Mouse (Mus musculus) left cerebral cortex, adult 18-20 months (tissue): ENCODE data around the gene Lcor. TPM values are rescaled to one million over a fixed set of nuclear protein-coding genes. Genes with fewer than 3 reads are reported as not detected.

Source experiments
- DNase-seq, 2 experiments: peaks; one replicate each; pipeline ENCODE4 v3.0.0; 2021 to 2022; ENCODE audit warnings: low spot score in 2 of 2, mixed read lengths in 1 of 2
- total RNA-seq, 2 experiments: library from RNA; stranded (reverse); gene quantifications; 2 replicates each; pipeline ENCODE4 v1.2.3; 2021

Lcor gene
- total RNA-seq, 2 experiments from 2014 or later: 20.6 to 21.5 TPM

DNA sequence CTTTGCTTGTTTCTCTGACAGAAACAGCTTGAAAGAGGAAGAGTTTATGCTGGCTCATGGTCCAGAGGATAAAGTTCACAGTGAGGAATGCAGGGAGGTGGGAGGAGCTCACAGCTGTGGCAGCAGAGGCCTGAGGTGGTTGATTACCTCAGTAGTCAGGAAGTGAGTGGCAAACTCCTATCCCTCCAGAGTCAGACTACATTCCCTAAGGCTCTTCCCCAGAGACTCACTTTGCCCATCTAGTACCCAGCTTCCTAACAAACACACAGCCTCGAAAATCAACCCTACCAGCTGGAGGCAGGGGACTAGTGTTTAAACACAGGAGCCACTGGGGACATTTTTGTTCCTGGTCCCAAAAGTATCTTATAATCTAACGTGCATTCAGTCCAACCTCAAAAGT lies 7.5 kb upstream of the Lcor start:
- DNase-seq: no peak

DNA sequence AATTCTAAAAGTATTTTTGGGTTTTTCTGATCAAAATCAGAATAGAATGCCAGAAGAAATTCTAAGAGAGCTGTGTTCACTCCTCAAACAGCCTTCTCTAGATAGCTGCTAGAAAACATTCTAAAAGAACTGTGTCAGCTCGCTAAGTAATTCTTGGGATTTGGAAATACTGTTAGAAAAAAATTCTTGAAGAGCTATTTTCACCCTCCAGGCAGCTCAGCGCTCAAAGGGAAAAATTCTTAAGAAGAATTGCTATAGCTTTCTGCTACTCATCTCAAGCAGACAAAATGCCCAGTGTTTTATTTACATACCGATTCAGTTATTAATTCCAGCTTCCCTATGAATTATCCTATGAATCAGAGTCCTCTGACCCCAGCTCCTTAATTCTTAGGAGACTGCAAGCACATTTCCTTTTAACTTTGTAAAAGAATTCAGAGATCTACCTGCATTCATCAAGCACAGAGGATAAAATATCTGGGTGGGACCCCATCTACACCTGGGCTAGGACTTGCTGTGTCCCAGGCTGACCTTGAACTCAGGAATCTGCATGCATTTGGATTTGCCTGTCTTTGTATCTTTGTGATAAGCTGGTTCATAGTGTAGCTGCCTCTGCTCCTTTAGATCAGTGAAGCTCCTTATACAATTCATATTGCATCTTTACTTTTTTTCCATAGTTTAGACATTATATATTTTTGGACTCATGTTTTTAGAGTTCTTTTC lies 5.7 kb upstream of the Lcor start:
- no peak for DNase-seq

DNA sequence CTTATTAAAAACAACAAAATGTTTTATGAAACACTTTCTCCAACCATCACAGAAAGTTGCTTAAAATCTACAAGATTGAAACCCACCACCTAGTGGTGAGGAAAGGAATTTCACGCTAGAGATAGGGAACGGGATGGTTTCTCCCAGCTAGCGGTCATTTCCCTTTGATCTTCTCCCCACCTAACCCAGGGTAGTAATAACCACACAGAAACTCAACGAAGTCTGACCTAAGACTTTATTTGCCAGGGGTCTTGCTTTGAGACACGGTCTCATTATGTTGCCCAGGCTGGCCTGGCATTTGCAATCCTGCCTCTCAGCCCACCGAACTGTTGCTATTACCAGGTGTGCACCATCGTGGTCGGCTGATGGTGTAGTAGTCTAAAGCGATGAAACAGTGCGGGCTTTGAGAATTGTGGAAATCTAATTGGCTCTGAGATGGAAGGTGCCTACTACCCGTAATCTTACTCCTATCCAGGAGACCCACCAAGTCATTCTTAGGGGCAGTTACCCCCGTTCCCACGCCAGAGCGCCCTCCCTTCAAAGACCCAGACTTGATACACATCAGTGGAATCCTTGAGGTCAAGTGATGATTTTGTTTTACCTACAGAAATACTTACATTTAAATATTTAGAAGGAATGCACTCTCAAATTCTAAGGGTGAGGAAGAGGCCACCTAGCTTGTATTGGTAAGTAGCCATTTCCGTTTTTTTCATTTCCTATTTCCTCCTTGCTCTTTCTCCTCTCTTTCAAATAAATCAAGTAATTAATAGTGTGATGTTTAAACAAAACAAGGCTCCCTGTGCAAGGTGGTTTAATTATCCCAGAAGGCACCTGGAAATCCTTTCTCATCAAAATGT lies 1.2 kb upstream of the Lcor start:
- peak; percentile 18 to 34 for DNase-seq

DNA sequence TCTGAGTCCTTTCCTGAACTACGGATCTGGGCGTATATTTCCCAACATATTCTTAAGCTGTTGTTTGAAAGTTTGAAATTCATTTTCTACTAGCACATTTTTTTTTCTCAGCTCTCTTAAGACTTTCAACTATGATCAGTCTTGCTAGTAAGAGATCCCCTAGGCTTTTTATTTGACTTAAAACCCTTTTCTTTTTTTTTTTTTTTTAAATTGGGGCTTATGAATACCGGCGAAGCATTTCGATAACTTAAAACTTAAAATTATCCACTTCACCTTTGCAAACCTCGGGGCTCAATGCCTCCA lies 599 bp upstream of the Lcor start:
- no peak for DNase-seq

DNA sequence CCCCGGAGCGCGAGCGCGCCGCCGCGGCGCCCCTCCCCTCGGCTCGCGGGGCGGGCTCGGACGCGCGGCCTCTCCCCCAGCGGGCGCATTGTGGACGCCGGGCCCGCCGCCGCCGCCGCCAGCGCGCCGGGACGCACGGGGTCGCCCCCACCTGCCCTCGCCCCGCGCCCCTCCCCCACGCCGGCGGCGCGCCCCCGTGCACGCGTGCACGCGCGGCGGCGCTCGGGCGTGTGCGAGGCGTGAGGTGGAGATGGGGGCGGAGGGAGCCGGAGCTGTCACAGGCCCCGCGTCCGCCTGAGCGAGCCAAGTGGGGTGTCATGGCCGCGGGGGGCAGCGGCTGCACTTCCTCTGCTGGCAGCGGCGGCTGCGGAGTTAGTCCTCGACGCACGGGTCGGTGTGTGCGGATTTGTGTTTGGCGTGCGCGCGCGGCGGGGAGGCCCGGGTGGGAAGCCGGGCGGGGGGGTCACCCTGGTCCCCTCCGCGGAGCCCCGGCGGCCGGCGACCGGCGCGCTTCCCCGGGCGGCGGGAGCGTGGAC lies 540 bp downstream of the Lcor start:
- DNase-seq: peak; percentile 54 to 60

DNA sequence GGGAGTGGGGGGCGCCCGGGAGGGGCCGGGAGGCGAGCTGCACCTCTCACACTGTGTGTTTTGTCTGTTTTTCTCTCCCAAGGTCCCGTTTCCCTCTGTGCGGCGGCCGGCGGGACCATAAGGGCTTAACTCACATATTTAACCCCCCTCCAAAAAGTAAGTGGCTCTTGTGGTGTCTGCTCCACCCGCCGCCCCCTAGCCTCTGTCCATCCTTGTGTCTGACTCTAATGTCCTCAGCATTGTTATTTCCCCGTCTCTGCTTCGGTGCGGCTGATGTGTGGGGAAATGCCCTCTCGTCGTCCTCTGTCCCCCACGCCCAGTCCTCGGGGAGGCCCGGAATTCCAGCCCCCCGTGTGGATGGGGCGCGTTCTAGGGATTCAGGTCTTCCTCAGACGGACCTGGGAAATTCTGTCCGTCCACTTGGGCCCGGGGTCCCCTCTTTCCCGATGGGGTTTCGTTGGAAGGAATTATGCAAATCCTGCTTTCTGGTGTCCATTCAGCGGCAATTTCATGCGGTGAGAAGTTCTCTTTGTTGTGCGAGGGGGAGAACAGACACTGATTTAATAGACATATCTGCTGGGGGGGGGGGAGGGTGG lies 1.1 kb downstream of the Lcor start:
- DNase-seq: peak in 1 of 2 experiments; percentile 18

DNA sequence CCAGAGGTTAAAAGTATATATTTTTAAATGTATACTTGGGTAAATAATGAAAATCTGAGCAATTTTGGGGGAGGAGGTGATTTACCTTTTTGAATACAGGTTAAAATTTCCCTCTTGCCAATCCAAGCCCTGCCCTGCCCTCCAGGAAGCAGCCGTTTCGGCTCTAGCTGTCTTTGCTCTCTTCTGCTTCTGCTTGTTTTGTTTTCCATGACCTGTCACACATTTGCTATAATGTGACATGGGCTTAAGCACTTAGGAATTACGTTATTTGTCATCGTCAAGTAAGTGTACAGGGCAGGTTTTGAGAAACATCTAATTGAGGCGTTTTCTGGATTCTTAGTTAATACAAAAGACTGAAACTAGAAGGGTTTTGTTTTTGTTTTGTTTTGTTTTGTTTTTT lies 1.9 kb downstream of the Lcor start:
- no peak for DNase-seq

DNA sequence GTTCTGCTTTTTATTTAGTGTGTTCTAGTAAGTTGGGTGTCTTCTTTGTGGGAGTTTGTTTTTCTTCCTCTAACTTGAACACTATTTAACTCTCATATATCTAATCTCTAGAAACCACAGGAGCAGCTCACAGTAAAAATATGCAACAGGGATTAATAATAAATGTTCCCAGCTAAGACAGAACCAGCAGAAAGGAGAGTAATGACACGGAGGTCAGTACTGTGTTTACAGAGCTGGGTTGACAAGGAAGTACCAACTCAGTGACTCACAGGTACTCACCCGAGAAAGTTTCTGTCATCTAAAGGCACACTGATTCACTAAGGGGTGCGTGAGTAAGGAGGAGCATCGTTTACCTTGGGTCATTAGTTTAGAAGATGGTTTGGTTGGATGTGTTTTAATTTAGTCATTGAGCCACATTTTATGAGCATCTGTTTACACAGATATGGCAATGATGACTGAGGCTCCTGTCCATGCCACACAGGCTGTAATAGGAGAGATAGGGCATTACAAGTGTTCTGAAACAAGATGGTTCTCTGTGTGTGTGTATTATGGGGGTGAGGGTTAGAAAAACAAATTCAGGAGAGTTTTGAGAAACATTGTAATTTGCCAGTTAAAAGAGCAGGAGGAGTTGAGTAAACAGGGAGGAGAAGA lies 13.1 kb downstream of the Lcor start:
- DNase-seq: no peak

DNA sequence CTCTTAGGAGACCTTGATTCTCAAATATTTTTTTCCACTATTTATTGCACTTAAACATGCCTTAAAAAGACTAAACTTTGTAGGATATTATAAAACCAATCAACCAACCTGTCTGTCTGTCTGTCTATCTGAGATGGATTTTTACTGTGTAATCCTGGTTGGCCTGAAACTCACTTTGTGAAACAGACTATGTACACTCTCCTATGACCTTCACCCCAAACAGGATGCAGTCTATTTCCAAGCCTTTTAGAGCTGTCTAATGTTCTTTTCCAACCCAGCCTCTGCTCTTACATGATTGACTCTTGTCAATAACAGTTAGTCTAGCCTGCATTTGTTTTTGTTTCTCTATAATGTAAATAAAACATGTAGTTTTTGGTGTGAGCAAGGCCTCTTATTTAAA lies 13.6 kb downstream of the Lcor start:
- DNase-seq: no peak

DNA sequence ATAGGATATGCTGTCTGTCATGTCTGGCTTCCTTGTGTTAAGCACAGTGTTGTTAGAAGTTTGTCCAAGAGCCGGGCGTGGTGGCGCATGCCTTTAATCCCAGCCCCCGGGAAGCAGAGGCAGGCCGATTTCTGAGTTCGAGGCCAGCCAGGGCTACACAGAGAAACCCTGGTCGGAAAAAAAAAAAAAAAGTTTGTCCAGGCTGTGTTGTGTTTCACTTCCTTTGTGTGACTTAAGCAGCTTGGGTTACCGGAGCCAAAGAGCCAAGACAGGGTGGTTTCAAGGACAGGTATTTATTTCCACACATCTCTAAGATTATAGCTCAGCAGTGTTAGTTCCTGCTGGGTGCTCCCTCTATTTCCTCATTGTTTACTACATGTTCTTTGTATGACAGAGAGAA lies 25.4 kb downstream of the Lcor start:
- DNase-seq: no peak

DNA sequence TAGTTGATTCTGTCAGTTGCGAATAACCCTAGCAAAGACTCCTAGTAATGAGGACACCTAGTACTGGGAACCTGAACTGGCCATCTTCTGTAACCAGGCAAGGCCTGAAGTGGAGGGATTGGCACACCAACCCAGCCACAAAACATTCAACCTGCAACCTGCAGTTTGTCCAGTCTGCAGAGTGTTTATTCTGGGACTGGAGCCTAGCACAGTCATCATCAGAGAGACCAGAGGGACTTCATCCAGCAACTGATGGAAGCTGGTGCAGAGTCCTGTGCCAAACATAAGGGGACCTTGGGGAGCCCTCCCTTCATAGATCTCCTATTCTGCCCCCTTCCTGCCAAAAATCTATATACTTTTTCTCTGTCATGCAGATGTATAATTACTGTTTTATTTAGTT lies 32.4 kb downstream of the Lcor start:
- no peak for DNase-seq

DNA sequence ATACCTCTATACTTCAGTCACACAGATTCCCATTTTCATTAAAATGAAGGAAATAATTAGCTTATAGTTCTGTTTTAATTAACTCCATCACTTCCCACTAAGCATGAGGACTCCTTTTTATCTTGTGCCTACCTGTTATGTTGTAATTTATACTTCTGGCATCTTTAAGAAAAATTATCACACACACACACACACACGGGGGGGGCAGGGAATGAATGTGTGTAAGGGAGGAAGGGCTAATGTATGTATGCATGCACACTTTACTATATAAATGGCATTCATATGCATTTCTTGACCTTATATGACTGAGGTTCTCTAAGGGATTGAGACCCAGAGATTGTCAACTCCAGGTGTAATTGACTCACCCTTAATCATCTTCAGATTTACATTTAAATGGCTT lies 33.1 kb downstream of the Lcor start:
- DNase-seq: no peak

DNA sequence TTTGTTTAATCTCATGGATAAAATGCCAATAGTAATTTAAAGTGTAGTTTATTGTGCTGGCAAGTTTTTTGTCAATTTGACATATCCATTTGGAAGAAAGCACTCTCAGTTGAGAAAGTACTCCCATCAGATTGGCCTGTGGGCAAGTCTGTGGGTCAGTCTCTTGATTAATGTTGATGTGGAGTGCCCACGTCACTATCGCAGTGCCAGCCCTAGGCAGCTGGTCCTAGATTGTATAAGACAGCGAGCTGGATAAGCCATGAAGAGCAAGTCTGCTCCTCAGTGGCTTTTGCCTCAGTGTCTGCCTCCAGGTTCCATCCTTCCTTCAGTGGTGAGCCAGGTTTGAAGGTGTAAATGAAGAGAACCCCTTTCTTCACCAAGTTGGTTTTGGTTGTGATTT lies 34.6 kb downstream of the Lcor start:
- no peak for DNase-seq

DNA sequence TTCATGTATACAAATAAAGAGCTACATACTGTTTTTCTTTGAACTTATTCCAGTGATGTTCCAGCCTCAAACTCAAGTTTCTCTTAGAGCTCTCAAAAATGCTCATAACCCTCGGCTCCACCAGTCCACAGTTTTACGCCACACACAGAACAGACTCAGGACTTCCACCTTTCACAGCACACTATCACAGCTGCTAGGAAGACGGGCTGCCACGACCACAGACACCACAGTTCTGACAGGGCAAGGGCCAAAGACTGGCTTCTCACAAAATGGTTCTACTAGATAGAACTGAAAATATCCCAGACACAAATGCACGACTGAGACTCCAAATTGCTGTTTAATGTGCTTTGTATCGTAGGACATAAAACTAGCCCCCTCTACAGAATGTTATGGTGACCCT lies 36.7 kb downstream of the Lcor start:
- DNase-seq: no peak

DNA sequence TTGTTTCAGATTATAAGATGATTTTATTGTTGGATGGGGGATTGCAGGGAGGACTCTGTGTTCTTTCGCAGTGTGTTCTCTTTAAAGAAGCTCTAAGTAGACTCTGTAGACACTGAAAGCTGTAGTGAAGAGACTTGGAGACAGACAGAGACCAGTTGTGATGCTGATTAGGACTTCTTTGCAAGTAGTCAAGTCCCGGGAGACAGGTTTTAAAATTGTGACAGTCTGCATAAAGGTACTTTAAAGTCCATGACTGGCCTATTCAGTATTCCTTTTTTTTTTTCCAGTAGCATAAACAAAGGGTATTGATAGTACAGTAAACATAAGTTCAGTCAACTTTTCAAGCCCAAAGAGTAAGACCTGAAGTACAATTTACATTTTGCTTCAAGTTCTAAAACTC lies 39.8 kb downstream of the Lcor start:
- DNase-seq: no peak

DNA sequence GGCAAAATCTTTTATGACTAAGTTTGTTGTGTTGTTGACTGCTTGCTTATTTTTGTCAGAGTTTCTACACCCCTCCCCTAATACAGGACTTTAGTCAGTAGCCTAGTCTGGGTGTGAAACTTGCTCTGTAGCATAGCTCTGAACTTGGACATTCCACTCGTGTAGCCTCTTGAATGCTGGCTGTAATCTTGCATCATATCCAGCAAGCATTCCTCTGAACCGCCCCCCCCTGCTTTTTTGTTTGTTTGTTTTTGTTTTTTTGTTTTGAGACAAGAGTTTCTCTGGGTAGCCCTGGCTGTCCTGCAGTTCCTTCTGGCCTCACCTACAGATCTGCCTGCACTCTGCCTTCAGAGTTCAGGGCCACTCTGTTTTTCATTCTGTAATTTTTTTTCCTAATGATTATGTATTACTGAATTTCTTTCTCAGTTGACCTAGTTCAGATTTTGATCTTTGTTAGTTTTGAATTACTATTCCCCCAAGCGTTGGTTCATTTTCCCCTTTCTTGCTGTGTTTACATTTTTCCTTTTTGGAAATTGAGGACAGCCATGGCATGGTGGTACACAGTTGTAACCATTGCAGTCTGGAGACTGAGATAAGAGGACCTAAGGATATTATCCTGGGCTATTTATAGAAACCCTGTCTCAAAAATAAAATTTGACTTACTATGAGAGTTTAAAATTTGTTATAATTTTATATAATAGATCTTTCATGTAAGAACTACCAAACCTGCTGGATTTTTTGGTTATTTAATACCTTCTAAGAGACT lies 41.5 kb downstream of the Lcor start:
- no peak for DNase-seq

DNA sequence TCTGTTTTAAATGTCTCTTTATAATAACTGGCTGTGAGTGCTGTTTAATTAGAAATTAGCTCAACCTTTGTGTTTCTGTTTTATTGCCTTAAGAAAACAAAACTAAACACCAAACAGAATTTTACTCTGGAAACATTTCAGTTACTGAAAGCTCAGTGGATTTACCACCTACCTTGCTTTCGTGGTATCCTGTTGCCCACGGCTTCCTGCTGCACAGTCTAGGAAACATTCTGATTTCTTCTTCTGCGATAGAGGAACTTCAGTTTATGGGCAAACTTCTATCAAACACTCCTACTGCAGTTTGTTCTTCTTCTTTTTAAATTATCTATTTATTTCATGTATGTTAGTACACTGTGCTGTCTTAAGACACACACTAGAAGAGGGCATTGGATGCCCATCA lies 46.7 kb downstream of the Lcor start:
- DNase-seq: no peak

DNA sequence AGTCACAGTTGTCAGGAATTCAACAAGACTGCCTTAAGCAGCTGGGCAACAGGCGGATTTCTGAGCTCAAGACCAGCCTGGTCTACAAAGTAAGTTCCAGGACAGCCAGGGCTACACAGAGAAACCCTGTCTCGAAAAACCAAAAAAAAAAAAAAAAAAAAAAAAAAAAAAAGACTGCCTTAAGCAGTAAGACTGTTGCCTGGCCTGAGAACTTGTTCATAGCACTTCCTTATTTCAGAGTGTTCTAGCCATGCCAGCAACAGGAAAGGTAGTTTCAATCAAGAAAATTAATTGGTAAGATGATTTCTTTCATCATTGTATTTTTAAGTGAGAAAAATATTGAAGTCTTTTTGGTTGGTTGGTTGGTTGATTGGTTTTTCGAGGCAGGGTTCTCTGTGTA lies 51.6 kb downstream of the Lcor start:
- no peak for DNase-seq

DNA sequence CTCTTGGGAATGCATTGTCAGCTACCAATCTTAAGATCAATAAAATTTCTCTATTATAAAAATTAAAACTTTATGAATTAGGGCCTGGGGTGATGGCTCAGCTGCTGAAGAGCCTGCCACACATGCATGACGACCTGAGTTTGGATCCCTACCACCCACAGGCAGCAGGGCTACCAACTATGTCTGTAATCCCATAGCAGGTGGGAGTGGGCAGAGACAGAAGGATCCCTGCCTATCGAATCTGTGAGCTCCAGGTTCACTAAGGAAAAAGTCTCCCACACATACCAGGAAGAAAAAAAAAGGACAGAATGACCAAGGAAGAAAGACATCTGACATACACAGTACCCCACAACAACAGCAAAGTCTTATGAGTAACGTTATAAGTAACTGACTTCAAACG lies 74.5 kb downstream of the Lcor start:
- DNase-seq: no peak

DNA sequence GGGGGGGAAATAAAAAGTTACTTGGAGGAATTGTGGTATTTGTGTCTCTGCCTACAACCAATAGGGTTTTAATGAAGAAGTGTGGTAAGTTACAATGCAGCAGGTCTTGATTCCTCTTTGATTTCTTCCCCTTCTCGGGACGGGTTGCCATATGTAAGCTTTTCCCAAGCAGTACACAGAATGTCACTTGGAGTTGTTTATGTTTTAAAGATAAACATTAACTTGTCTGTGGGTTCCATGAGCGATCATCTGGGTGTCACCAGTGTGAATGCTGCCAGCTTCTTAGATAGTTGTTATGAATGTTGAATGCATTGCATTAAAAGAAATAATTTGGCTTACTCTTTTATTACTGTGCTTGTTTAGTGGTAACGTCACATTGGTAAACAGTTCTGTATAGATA lies 75.1 kb downstream of the Lcor start:
- DNase-seq: no peak

DNA sequence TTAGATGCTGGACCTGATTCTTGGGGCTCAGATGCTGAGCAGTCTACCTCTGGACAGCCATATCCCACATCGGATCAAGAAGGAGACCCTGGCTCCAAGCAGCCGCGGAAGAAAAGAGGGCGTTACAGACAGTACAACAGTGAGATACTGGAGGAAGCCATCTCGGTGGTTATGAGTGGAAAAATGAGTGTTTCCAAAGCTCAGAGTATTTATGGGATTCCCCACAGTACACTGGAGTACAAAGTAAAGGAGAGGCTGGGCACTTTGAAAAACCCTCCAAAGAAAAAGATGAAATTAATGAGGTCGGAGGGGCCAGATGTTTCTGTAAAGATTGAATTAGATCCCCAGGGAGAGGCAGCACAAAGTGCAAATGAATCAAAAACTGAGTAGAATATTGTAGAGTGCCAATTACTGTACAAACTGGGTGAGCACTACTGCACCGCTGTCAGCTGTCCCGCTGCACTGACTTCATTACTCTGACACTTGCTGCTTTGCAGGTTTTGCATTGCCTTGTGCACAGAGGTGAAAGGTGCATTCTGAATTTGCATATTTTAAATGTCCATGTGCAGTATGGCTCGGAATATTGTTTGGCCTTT lies 76.6 kb downstream of the Lcor start:
- no peak for DNase-seq
